Mouse (Mus musculus): ENCODE data around the gene Bcl11b.

The Bcl11b gene

GRCm38 (mm10) chr12:107934831-107935437 is 68.5 kb downstream of the Bcl11b start:
- DNase-seq (ENCODE audit: low spot score): no peak

GRCm38 (mm10) chr12:107932140-107932539 is 71.3 kb downstream of the Bcl11b start:
- DNase-seq (ENCODE audit: low spot score): no peak

DNA sequence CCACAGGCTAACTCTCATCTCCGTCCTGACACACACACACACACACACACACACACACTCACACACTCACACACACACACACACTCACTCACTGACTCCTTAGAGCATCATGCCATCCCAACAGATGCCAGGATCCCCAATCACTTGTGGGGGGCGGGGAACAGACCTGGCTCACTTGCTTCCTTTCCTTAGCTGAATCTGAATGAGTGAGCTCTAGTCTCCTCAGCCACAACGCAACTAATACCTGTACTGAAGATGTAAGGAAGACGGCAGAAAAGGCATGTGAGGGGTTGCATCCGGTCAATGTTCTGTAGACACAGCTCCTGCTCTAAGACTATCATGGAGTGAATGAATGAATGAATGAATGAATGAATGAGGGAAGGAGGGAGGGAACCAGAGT is 71.9 kb downstream of the Bcl11b start:
- DNase-seq (ENCODE audit: low spot score): no peak

- DNase-seq (ENCODE audit: low spot score): no peak
Measured at GRCm38 (mm10) chr12:107930611-107931350, 72.6 kb downstream of the Bcl11b start.

GRCm38 (mm10) chr12:107928905-107929304 is 74.5 kb downstream of the Bcl11b start:
- DNase-seq (ENCODE audit: low spot score): no peak

- DNase-seq (ENCODE audit: low spot score): no peak
Measured at GRCm38 (mm10) chr12:107928464-107928901, 74.9 kb downstream of the Bcl11b start.

- DNase-seq (ENCODE audit: low spot score): no peak
Measured at GRCm38 (mm10) chr12:107927961-107928431, 75.4 kb downstream of the Bcl11b start.

GRCm38 (mm10) chr12:107926074-107926855 is 77.1 kb downstream of the Bcl11b start:
- DNase-seq (ENCODE audit: low spot score): no peak

- no peak for DNase-seq (ENCODE audit: low spot score)
Measured at GRCm38 (mm10) chr12:107924696-107925095, 78.7 kb downstream of the Bcl11b start.

- DNase-seq (ENCODE audit: low spot score): no peak
Measured at GRCm38 (mm10) chr12:107923963-107924362, 79.4 kb downstream of the Bcl11b start.

- DNase-seq (ENCODE audit: low spot score): no peak
Measured at GRCm38 (mm10) chr12:107922180-107922579, 81.2 kb downstream of the Bcl11b start.

- no peak for DNase-seq (ENCODE audit: low spot score)
Measured at GRCm38 (mm10) chr12:107921566-107921965, 81.8 kb downstream of the Bcl11b start.

- no peak for DNase-seq (ENCODE audit: low spot score)
Measured at GRCm38 (mm10) chr12:107921154-107921553, 82.2 kb downstream of the Bcl11b start.

DNA sequence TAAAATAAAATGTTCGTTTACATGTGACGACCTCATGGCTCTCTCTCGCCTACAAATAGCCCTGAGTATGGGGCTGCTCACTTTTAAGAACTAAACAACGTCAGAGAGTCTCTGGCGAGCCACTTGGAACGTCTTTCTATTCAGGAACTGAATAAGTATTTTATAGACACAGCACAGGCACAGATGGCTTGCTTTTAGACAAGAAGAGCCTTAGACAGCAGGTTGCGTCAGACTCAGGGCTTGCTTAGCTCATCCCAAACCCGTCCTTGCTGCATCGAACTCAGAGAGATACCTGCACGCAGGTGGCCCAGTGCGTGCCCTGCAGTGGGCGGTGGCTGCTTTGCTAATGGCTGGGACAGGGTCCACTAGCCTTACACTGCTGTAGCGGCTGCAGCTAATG is 82.7 kb downstream of the Bcl11b start:
- no peak for DNase-seq (ENCODE audit: low spot score)

DNA sequence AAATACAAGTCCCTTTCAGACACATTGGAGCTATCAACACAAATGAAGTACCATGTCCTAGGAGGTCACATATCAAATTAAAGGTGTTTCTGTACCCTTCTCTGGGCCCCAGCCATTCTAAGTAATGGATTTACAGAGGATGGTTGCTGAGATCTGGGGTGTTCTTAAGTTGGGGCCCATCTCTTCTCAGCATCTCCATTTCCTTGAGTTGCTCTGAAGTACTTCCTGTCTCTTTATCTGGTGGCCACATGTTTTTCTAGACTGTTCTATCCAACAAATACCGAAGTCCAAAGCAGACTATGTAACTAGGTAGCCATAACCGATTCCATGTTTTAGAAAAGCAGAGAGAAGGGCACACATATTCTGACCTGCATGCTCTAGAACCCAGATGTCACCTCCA is 83.3 kb downstream of the Bcl11b start:
- no peak for DNase-seq (ENCODE audit: low spot score)

DNA sequence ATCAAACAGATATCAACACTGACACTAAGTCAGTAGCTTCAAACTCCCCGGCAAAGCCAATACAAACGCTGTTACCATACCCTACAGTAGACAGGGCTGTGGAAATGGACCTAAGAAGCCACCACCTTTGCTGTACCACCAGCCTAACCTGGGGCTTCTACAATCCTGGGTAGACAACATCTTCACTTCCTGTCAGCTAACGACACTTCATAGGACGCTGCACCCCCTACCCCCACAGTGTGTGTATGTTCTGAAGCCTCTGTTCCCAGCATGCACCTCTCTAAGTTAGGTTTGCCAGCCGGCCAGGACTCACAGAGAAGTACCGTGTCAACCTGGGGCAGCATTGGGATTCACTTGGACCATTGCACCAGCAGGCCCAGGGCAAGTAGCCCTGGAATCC is 84.6 kb downstream of the Bcl11b start:
- DNase-seq (ENCODE audit: low spot score): no peak

GRCm38 (mm10) chr12:107916008-107916407 is 87.4 kb downstream of the Bcl11b start:
- DNase-seq (ENCODE audit: low spot score): no peak

DNA sequence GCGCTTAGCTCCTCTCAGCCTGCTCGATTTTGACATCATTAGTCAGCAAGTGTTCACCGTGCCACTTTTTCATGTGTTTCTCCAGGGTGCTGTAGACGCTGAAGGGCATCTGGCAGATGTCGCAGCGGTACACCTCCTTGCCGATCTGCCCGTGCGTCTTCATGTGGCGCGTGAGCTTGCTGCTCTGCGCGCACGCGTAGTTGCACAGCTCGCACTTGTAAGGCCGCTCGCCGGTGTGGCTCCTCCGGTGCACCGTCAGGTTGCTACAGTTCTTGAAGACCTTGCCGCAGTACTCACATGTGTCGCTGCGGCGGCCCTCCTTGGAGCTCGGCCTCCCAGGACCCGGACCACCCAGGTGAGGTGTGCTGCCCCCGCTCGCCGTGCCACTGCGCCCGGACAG is 88.0 kb downstream of the Bcl11b start:
- no peak for DNase-seq (ENCODE audit: low spot score)

DNA sequence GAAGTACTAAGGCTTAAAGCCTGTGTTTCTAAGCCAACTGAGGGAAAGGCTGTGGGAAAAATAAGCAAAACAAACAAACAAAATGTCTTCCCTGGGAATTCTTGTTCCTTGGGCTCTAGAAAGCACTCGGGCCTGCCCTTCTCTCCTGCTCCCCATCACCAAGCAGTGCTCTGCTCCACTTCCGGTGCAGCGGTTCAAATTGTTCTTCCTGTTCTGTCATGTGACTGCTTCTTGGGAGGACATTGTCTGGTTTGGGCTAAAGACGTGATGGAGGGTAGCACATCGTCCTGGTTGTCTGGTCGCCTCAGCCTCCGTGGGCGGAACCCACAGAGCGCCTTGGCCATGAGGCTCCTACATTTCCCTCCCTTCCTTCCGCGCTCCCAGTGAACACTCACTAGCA is 94.6 kb downstream of the Bcl11b start:
- DNase-seq (ENCODE audit: low spot score): no peak

DNA sequence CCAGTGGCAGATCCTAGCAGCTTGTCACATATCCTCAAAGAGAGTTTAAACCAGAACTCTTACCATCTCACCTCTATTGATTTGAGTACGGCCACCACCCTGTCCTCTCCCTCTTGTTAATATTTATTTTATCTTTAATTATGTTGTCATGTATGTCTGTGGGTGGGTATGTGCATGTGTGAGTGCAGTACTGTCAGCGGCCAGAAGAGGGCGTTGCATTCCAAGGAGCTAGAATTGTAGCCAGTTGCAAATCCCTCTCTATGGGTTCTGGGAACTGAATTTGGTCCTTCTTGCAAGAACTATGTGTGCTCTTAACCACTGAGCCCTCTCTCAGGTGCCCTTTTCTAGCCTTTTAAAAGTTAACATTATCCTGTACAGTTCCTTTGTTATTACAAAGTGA is 98.1 kb downstream of the Bcl11b start:
- DNase-seq (ENCODE audit: low spot score): no peak

DNA sequence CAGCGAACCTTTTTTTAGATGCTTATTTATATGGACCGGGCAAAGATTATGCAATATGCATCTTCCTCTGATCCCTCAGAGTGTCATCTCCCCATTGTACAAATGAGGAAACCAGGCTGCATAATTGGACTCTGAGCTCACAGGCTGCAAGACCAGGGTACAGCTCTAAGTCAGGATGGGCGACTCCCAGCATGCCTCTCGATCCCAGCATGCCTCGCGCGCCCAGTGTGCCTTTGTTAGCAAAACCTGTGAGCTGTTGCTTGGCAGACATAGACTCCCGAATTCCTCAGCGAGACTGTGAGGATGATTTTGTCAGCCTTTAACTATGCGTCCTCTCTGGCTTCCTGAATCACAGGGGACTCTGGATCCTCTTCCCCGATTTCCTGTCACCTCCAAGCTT is 98.9 kb downstream of the Bcl11b start:
- no peak for DNase-seq (ENCODE audit: low spot score)

GRCm38 (mm10) chr12:107903949-107904348 is 99.5 kb downstream of the Bcl11b start:
- no peak for DNase-seq (ENCODE audit: low spot score)

- DNase-seq (ENCODE audit: low spot score): no peak
Measured at GRCm38 (mm10) chr12:107891449-107891848, 112.0 kb downstream of the Bcl11b start.

Data from urinary bladder, postnatal 10 days (tissue).